Mouse (Mus musculus) myocyte (in vitro differentiated cells): ENCODE measurements around the gene Vps9d1.

Experiments
- CEBPB ChIP-seq: IDR thresholded peaks from 2 replicates; pipeline ENCODE4 v1.6.1; 2011; ENCODE audit warnings: mild to moderate bottlenecking, moderate library complexity; ENCODE audit not compliant: poor library complexity, insufficient read depth, severe bottlenecking
- MYOG ChIP-seq, 3 experiments: IDR thresholded peaks; one replicate each; pipeline ENCODE4 v1.6.1; 2011; ENCODE audit warnings: control low read depth in 2 of 3, low read depth in 2 of 3, mild to moderate bottlenecking in 2 of 3; ENCODE audit not compliant: insufficient read length in 2 of 3, control insufficient read depth in 1 of 3, insufficient read depth in 1 of 3
- POLR2A ChIP-seq: IDR thresholded peaks from one replicate; pipeline ENCODE4 v1.6.1; 2011; ENCODE audit warnings: low read depth, mild to moderate bottlenecking, control low read depth, moderate library complexity; ENCODE audit not compliant: insufficient read length
- TCF12 ChIP-seq: IDR thresholded peaks from one replicate; pipeline ENCODE4 v1.6.1; 2011; ENCODE audit warnings: mild to moderate bottlenecking, control low read depth; ENCODE audit not compliant: poor library complexity, insufficient read depth, severe bottlenecking
- USF1 ChIP-seq: IDR thresholded peaks from one replicate; pipeline ENCODE4 v1.6.1; 2011; ENCODE audit warnings: low read depth, mild to moderate bottlenecking, control low read depth, moderate library complexity

- TF ChIP-seq USF1: no peak
- no peak for TF ChIP-seq TCF12
- no peak for TF ChIP-seq POLR2A
- no peak for TF ChIP-seq CEBPB
- TF ChIP-seq MYOG (IDR thresholded peaks at IDR 0.05; ENCODE audit: control insufficient read depth in 1 of 3, insufficient read depth in 1 of 3, insufficient read length in 2 of 3, low read depth in 2 of 3): no peak
Measured at GRCm38 (mm10) chr8:123250940-123251339, 3.2 kb downstream of the Vps9d1 start.
